Mouse (Mus musculus) G1E (cell line): ENCODE measurements around the gene Cemip.

Source experiments
- CTCF ChIP-seq: IDR thresholded peaks from 2 replicates; pipeline ENCODE4 v1.5.1; 2012; ENCODE audit warnings: low read depth, low read length, inconsistent platforms, mixed read lengths
- GATA1 ChIP-seq: IDR thresholded peaks from 2 replicates; pipeline ENCODE4 v1.6.1; 2012; ENCODE audit warnings: borderline replicate concordance, low read length, inconsistent platforms, mixed read lengths
- GATA2 ChIP-seq: IDR thresholded peaks from 2 replicates; pipeline ENCODE4 v1.6.1; 2012; ENCODE audit warnings: low read depth, low read length, inconsistent platforms, borderline replicate concordance
- POLR2AphosphoS5 ChIP-seq: IDR thresholded peaks from 2 replicates; pipeline ENCODE4 v1.6.1; 2012; ENCODE audit warnings: low read depth, low read length, inconsistent platforms; ENCODE audit not compliant: insufficient replicate concordance
- TAL1 ChIP-seq: conservative IDR thresholded peaks from 2 replicates; pipeline ENCODE4 v1.6.1; 2012; ENCODE audit warnings: low read depth, low read length, inconsistent platforms, mixed read lengths

DNA sequence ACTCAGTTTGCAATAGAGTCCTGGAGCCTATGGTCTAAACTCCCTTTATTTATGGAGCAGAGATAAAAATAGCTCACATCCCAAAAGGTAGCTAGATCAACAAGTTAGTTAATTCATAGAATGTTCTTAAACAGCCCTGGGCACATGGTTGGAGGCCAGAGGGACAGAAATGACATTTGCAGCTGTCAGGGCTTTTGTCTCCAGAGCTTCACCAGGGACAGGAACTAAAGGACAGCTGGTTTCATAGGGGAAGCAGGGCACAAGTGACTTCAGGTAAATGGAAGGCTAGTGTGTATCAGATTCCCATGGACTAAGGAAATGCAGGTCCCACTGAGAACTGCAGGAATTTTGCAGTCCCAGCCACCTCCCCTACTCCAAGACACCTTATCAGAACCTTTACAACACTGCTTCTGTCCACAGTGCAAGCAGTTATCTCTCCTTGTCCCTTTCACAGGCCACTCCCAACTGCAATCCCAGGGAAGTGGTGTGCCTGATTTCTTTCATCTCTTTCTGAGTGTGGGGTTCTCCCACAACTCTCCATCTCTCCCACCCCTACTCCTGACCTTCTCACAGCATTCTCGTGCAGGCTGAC lies 107.3 kb downstream of the Cemip start:
- TF ChIP-seq CTCF: no peak
- TF ChIP-seq GATA1: no peak
- no peak for TF ChIP-seq POLR2AphosphoS5
- no peak for TF ChIP-seq GATA2
- no peak for TF ChIP-seq TAL1
